Mouse (Mus musculus) heart, embryonic 15.5 days (tissue): ENCODE data around the gene Spata25. TPM values are rescaled to one million over a fixed set of nuclear protein-coding genes. Genes with fewer than 3 reads are reported as not detected.
"Not testable (repeated sequence)": the region's sequence is repeated elsewhere in the genome, so short reads cannot be mapped to it uniquely, and the experiment has no call there.

ENCODE experiments used
- ATAC-seq: fragments of 200-750 bp; cut with Nextera tagmentation; replicated peaks from 2 replicates; pipeline ENCODE4 v1.8.0; 2017; ENCODE audit warnings: low read depth, moderate TSS enrichment; ENCODE audit not compliant: insufficient number of reproducible peaks, insufficient read depth, low FRiP score
- H3K27ac ChIP-seq: fragments of 300-500 bp; sonication (generic); 2 replicates; pipeline ENCODE4 v1.5.1; 2015; ENCODE audit warnings: mild to moderate bottlenecking, inconsistent platforms
- H3K27me3 ChIP-seq: fragments of 300-500 bp; sonication (generic); 2 replicates; pipeline ENCODE4 v1.6.1; 2015; ENCODE audit warnings: inconsistent platforms
- H3K36me3 ChIP-seq: fragments of 300-500 bp; sonication (generic); 2 replicates; pipeline ENCODE4 v1.6.1; 2015; ENCODE audit warnings: mild to moderate bottlenecking, inconsistent platforms
- H3K4me1 ChIP-seq: fragments of 300-500 bp; sonication (generic); replicated peaks from 2 replicates; pipeline ENCODE4 v1.6.1; 2015; ENCODE audit warnings: inconsistent platforms
- H3K4me2 ChIP-seq: fragments of 300-500 bp; sonication (generic); 2 replicates; pipeline ENCODE4 v1.6.1; 2015; ENCODE audit warnings: inconsistent platforms, mild to moderate bottlenecking, moderate library complexity
- H3K4me3 ChIP-seq: fragments of 300-500 bp; sonication (generic); 2 replicates; pipeline ENCODE4 v1.5.1; 2015; ENCODE audit warnings: mild to moderate bottlenecking, inconsistent platforms
- H3K9ac ChIP-seq: fragments of 300-500 bp; sonication (generic); 2 replicates; pipeline ENCODE4 v1.6.1; 2015; ENCODE audit warnings: mild to moderate bottlenecking, inconsistent platforms
- H3K9me3 ChIP-seq: fragments of 300-500 bp; sonication (generic); replicated peaks from 2 replicates; pipeline ENCODE4 v1.6.1; 2016; ENCODE audit warnings: inconsistent platforms
- WGBS: fragments of 180-500 bp; shearing (Covaris S2); methylation state at CpG from one replicate; pipeline ENCODE4 v1.1.7; 2015; ENCODE audit warnings: mixed read lengths; 5-methylcytosine and 5-hydroxymethylcytosine counted together
- polyA plus RNA-seq: library from polyadenylated mRNA; unstranded; fragments of >200 nt; fragmentation: Nextera tagmentation; extraction: Ambion mirVana; gene quantifications from 2 replicates; pipeline ENCODE4 v1.2.1, GENCODE M21; 2015

Gene Spata25
- polyA plus RNA-seq, 1 experiment from 2014 or later: not detected

- Histone ChIP-seq H3K9me3 (no peaks in the 10 kb centered on the region), H3K9ac (peak overlapping the region; percentile 77), H3K4me1 (peaks cover 24% of the 10 kb centered on the region), H3K27me3 (no peaks in the 10 kb centered on the region), H3K4me3 (peak overlapping the region; percentile 91), H3K27ac (no peak overlapping the region), H3K36me3 (peaks cover 33% of the 10 kb centered on the region; the same call in 1 of the 2 replicates), H3K4me2 (peak overlapping the region; percentile 74)
- WGBS: 56% methylated on average over 1 of the region's 1 CpGs
- ATAC-seq: no peak
Observed at GRCm38 (mm10) chr2:164803921-164804313, 24.4 kb downstream of the Spata25 start.

DNA sequence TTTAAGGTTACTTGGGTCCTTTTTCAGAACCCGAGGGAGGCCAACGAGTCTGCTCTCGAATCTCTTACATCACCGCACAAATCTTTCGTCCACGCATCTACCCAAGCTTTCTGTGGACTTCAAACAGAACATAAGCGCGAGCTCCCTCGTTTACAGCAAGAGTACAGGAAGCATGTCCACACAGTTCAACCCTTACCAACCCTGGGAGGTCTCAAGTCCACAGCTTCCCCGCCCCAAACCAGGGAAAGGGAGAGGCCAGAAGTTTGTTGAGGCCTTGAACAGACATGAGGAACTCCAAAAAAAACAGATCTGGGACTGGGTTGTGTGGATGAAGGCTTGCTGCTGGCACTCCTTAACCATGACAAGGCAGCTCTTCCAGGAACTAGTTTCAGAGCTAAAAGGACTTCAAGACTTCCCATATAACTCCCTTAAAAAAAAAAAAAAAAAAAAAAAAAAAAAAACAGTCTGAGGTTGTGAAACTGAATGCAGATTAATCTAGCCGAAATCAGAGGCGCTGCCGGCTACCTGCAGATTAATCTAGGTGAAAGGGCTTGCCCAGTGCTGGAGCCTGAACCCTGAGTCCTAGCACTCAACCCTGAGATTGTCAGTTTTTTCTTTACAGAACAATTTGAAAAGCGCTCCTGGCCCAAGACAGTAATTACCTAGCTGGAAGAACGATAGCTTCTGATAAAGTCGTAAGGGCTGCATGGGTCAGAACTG is 25.0 kb downstream of the Spata25 start:
- no peaks in the 10 kb centered on the region for H3K27me3 ChIP-seq
- H3K27ac ChIP-seq: no peak overlapping the region
- peaks cover 34% of the 10 kb centered on the region; the same call in 1 of the 2 replicates for H3K36me3 ChIP-seq
- H3K9ac ChIP-seq: peak overlapping the region; percentile 77
- peak overlapping the region; percentile 91 for H3K4me3 ChIP-seq
- peaks cover 24% of the 10 kb centered on the region for H3K4me1 ChIP-seq
- 87% methylated on average over 16 of the region's 16 CpGs for WGBS
- H3K9me3 ChIP-seq: no peaks in the 10 kb centered on the region
- ATAC-seq: no peak
- peak overlapping the region; percentile 74 for H3K4me2 ChIP-seq

DNA sequence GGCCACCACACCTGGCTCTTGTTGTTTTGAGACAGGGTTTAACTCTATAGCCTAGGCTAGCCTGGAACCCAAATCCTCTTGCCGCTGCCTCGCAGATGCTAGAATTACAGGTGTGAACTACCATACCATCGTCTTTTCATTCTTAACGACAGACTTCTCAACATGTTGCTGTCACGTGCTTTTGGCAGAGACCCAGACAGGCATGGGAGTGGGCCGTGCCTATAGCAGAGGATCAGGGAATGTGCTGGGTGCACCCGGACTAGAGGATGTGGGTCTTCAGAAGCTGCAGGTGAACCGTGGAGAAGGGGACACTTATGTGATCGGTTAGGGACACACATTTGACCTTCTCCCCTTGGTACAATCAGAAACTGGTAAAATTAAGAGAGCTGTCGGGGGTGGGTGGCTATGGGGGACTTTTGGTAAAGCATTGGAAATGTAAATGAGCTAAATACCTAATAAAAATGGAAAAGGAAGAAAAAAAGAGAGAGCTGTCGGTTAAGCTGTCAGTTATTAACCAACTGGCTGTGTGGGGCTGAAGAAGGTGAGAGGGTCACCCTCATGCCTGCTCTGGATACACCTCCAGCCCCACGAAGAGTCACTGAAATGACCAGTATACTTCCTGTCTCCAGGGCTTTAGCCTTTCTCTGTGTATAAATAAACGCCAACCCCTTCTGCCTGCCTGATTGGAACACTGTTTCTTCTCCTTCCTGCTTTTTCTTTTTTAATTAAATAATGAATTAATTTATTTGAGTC is 27.9 kb downstream of the Spata25 start:
- WGBS: 87% methylated on average over 13 of the region's 13 CpGs
- Histone ChIP-seq H3K27me3 (no peaks in the 10 kb centered on the region), H3K36me3 (peaks cover 51% of the 10 kb centered on the region; the same call in 1 of the 2 replicates), H3K4me3 (no peak overlapping the region), H3K9me3 (no peaks in the 10 kb centered on the region), H3K9ac (no peak overlapping the region), H3K4me2 (no peak overlapping the region), H3K27ac (no peak overlapping the region), H3K4me1 (peaks cover 17% of the 10 kb centered on the region)
- ATAC-seq: no peak

DNA sequence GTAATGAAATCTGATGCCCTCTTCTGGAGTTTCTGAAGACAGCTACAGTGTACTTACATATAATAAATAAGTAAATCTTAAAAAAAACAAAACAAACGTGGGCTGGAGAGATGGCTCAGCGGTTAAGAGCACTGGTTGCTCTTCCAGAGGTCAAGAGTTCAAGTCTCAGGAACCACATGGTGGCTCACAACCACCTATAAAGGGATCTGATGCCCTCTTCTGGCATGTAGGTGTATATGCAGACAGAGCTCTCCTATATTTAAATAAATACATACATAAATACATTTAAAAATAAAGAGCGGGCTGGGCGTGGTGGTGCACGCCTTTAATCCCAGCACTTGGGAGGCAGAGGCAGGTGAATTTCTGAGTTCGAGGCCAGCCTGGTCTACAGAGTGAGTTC is 29.8 kb downstream of the Spata25 start:
- H3K4me3 ChIP-seq, H3K9me3 ChIP-seq, H3K4me2 ChIP-seq, H3K27ac ChIP-seq, H3K27me3 ChIP-seq, ATAC-seq, H3K9ac ChIP-seq: not testable (repeated sequence)
- Histone ChIP-seq H3K4me1 (peaks cover 14% of the 10 kb centered on the region), H3K36me3 (peaks cover 58% of the 10 kb centered on the region; the same call in 1 of the 2 replicates)
- WGBS: 79% methylated on average over 6 of the region's 6 CpGs

DNA sequence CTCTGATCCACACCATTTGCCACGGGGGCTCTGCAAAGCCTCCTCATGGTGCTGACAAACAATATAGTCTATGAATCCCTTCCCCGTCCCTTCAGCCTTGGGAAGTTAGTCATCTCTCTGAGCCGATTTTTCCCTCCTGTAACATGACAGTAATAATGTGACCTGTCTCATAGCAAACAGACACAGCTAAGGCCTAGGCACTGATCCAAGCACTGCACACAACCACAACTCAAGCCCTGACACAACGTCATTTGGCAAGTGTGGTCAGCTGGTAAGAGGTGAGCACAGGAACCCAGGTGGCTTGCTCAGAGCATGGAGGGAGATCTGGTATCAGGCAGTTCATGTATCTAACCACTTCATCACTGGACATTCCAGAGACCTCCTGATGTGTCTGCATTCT is 32.5 kb downstream of the Spata25 start:
- no peak overlapping the region for H3K9ac ChIP-seq
- peaks cover 65% of the 10 kb centered on the region for H3K36me3 ChIP-seq
- H3K4me2 ChIP-seq: no peak overlapping the region
- no peak overlapping the region for H3K27ac ChIP-seq
- H3K9me3 ChIP-seq: no peaks in the 10 kb centered on the region
- ATAC-seq: no peak
- no peak overlapping the region for H3K4me3 ChIP-seq
- H3K4me1 ChIP-seq: peaks cover 16% of the 10 kb centered on the region
- no peaks in the 10 kb centered on the region for H3K27me3 ChIP-seq
- WGBS: 73% methylated on average over 4 of the region's 4 CpGs

GRCm38 (mm10) chr2:164794293-164794692 is 34.0 kb downstream of the Spata25 start:
- Histone ChIP-seq H3K27ac (peak overlapping the region; percentile 76), H3K36me3 (peaks cover 66% of the 10 kb centered on the region), H3K4me3 (no peak overlapping the region), H3K9ac (no peak overlapping the region), H3K9me3 (no peaks in the 10 kb centered on the region), H3K4me2 (no peak overlapping the region), H3K27me3 (no peaks in the 10 kb centered on the region), H3K4me1 (peaks cover 16% of the 10 kb centered on the region)
- peak; percentile 48 for ATAC-seq
- WGBS: 26% methylated on average over 5 of the region's 5 CpGs

- no peak overlapping the region for H3K9ac ChIP-seq
- H3K4me2 ChIP-seq: no peak overlapping the region
- WGBS: 76% methylated on average over 2 of the region's 2 CpGs
- H3K36me3 ChIP-seq: peaks cover 61% of the 10 kb centered on the region
- peaks cover 16% of the 10 kb centered on the region for H3K4me1 ChIP-seq
- H3K4me3 ChIP-seq: no peak overlapping the region
- no peaks in the 10 kb centered on the region for H3K9me3 ChIP-seq
- peak overlapping the region; percentile 76 for H3K27ac ChIP-seq
- H3K27me3 ChIP-seq: no peaks in the 10 kb centered on the region
- no peak for ATAC-seq
Observed at GRCm38 (mm10) chr2:164793772-164794171, 34.6 kb downstream of the Spata25 start.

- H3K27me3 ChIP-seq: no peaks in the 10 kb centered on the region
Observed at GRCm38 (mm10) chr2:164793236-164793635, 35.1 kb downstream of the Spata25 start.

DNA sequence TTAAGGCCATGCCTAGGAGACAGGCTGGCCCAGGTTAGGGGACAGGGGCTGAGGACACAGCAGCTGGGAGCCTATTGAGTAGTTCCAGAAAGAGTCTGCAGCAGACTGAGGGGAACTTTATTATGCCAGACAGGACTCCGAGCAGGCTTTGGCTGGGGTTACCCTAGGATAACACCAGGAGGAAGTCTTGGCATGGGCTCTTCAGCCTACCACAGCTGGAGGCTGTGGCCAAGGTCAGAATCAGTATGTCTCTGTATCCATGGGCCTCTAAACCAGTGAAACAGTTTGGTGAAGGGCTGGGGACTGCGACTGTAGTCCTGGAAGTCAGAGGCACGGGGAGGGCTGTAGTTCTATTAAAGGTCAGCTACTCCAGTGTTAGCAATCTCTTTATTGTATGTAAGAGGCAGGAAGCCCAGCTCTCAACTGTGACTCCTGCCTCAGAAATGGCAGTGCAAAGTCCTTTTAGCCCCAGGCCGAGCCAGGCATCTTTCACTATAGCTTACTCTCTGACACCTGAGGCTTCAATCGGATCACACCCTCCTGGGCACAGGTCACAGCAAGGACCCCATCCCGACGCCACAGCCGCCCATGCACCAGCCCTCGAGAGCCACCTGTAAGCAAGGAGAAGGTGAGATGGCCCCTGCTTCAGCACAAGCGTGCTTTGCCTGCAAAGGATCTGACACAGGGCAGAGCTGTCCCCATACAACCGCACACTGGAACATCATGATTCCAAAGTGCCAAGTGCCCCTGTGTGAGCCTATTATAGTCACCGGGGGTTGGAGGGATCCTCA is 35.7 kb downstream of the Spata25 start:
- Histone ChIP-seq H3K9me3 (no peaks in the 10 kb centered on the region), H3K4me2 (no peak overlapping the region), H3K27ac (peak overlapping the region; percentile 76), H3K4me3 (no peak overlapping the region), H3K36me3 (peaks cover 55% of the 10 kb centered on the region), H3K9ac (no peak overlapping the region), H3K4me1 (peaks cover 25% of the 10 kb centered on the region), H3K27me3 (no peaks in the 10 kb centered on the region)
- WGBS: 83% methylated on average over 12 of the region's 12 CpGs
- no peak for ATAC-seq

More at GRCm38 (mm10) chr2:164793236-164793635, 35.1 kb downstream of the Spata25 start:
- Histone ChIP-seq H3K27ac (peak overlapping the region; percentile 76), H3K4me3 (no peak overlapping the region), H3K9me3 (no peaks in the 10 kb centered on the region), H3K9ac (no peak overlapping the region), H3K36me3 (peaks cover 61% of the 10 kb centered on the region), H3K4me1 (peaks cover 21% of the 10 kb centered on the region), H3K4me2 (no peak overlapping the region)
- 34% methylated on average over 3 of the region's 3 CpGs for WGBS
- no peak for ATAC-seq

- no peak overlapping the region for H3K27ac ChIP-seq
- H3K4me1 ChIP-seq: peaks cover 32% of the 10 kb centered on the region
- H3K9ac ChIP-seq: no peak overlapping the region
- no peaks in the 10 kb centered on the region for H3K27me3 ChIP-seq
- no peak for ATAC-seq
- no peak overlapping the region for H3K4me3 ChIP-seq
- H3K36me3 ChIP-seq: peaks cover 49% of the 10 kb centered on the region
- no peak overlapping the region for H3K4me2 ChIP-seq
- H3K9me3 ChIP-seq: no peaks in the 10 kb centered on the region
- WGBS: 91% methylated on average over 18 of the region's 18 CpGs
Observed at GRCm38 (mm10) chr2:164791841-164792261, 36.5 kb downstream of the Spata25 start.

DNA sequence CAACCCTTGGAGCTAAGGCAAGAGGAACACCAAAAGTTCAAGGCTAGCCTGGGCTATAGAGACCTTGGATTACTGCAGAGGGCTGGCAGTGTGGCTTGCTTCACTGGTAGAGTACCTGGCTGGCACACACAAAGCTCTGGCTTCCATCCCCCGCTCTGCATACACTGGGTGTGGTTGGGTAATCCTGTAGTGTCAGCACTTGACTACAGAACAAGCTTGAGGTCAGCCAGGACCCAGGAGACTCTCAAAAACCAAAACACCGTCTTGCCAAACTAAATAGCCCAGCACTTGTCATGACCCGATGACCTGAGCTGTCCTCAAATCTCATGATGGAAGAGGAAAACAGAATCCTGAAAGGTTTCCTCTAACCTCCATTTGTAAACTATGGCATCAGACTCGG is 37.9 kb downstream of the Spata25 start:
- WGBS: 64% methylated on average over 4 of the region's 4 CpGs
- no peak overlapping the region for H3K4me2 ChIP-seq
- peaks cover 37% of the 10 kb centered on the region for H3K4me1 ChIP-seq
- no peak overlapping the region for H3K27ac ChIP-seq
- H3K4me3 ChIP-seq: no peak overlapping the region
- no peak overlapping the region for H3K9ac ChIP-seq
- no peaks in the 10 kb centered on the region for H3K9me3 ChIP-seq
- ATAC-seq: no peak
- no peaks in the 10 kb centered on the region for H3K27me3 ChIP-seq
- H3K36me3 ChIP-seq: peaks cover 45% of the 10 kb centered on the region
